Mouse (Mus musculus): Measurements from ENCODE around the gene Bcr.

GRCm38 (mm10) chr10:75091478-75092152, 31.2 kb downstream of the Bcr start:
- TF ChIP-seq POLR2A (IDR thresholded peaks at IDR 0.05; ENCODE audit: borderline replicate concordance, extremely low read depth, low read depth, low read length): no peak
- TF ChIP-seq CTCF (IDR thresholded peaks at IDR 0.05; ENCODE audit: insufficient read depth, low read length): no peak
